Mouse (Mus musculus): ENCODE results near the gene Dcaf5.

Dcaf5 gene

DNA sequence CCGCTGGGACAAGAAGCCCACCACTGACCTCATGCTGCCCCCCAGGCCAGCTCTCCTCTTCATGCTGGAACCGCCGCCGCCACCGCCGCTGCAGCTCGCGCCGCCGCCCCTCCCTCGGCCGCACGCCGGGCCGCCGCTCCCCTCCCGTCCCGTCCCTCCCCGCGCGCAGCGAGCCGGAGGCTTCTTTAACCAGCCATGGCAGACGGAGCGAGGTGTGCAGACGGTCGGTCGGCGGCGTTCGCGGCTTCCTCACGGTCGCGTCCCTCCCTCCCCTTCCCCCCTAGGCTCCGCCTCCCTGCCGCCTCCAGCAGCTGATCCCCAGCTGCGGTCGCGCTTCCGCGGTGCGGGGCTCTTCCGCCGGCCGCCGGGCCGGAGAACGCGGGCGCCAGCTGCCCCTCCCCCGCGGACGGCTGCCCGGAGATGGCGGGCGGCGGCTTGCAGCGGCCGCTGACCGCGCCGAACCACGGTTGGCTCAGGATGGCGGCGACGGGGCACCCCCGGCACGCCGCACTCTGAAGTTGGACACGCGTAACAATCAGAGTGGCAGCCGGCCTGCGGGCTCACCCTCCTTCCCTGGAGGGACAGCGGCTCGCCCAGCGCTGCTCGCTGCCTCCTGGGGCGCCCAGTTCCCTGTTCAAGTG lies at the start of gene Dcaf5:
TSS of gene Dcaf5 (minus strand) at position 266 of the 641 bp plus-strand sequence.
- DNase-seq (ENCODE audit: low read depth, low spot score), result peak; percentile 96

DNA sequence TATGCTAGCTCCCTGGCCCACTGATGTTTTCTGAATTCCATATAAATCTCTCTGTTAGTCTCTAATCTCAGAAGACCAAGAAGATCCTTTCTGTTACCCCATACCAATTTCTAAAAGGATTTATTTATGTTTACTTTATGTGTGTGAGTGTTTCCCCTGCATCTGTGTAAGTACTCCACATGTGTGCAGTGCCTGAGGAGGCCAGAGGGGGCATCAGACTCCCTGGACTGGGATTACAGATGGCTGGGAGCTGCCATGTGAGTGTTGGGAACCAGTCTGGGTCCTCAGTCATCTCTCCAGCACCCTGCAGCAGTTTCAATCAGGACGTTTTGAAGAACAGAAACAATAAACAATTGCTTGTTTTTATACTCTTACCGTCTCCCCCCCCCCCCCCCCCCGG lies 47.0 kb upstream of the Dcaf5 start:
- no peak for DNase-seq (ENCODE audit: low read depth, low spot score)

DNA sequence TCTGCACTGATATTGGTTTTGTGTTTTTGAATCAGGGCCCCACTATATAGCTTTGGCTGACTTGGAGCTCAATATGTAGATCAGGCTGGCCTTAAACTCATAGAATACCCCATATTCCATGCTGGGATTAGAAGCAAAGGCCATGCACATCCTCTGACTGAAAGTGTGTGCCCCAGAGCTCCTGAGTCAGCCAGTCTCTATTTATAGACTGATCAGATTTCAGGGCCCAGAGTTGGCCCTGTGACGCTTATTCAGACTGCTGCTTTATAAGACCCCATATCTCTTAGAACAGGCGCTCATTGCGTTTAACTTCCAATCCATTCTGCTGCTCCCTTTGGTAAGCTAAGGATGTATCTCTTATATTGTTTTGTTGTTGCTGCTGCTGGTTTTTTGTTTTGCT lies 43.6 kb upstream of the Dcaf5 start:
- no peak for DNase-seq (ENCODE audit: low read depth, low spot score)

DNA sequence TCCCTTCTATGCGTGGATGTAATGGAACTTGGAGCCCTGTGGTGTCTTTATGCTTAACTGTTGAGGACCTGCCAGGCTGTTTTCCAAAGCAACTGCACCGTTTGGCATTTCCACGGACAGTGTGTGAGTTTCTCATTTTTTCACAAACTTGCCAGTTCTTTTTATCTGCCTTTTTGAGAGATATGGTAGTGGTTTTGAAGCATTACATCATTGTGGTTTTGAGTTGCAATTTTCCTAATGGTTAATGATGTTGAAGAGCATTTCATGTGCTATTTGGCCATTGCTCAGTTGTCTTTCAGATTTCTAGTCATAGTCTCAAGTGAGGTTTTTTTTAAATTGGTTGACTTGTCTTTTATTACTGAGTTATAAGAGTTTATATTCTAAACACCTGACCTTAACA lies 37.3 kb upstream of the Dcaf5 start:
- DNase-seq (ENCODE audit: low read depth, low spot score), result no peak

DNA sequence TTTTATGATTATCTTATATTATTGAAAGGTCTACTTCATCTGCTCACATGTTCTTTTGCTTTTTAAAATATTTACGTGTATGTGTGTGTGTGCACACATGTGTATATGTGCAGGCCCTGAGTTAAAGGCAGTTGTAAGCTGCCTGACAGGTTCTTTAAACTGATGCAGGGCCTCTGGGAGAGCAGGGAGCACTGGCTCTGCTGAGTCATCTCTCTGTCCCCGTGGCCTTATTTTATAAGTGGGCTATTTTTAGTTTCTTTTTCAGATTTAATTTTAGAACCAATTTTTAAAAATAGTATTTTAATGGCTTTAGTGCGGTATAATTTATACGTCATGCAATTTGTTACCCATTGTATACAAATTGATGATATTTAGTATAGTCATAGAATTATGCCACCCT lies 35.5 kb upstream of the Dcaf5 start:
- DNase-seq (ENCODE audit: low read depth, low spot score), result peak; percentile 26

DNA sequence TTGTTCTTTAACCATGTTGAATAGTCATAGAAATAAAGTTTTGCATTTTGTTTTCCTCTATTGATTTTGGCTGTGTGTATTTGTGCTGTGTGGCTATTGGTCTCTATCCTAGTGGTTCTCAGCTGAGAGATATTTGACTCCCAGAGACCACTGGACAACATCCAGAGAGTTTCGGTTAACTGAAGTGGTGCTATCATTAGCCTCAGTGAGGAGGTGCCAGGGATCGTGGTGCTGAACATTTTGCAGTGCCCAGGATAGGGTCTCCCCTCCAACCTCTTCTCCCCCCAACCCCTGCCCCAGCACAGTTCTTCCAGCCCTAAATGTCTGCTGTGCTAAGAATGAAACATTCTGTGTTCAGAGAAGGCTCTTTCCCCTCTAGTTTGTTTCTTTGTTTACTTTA lies 33.8 kb upstream of the Dcaf5 start:
- no peak for DNase-seq (ENCODE audit: low read depth, low spot score)

DNA sequence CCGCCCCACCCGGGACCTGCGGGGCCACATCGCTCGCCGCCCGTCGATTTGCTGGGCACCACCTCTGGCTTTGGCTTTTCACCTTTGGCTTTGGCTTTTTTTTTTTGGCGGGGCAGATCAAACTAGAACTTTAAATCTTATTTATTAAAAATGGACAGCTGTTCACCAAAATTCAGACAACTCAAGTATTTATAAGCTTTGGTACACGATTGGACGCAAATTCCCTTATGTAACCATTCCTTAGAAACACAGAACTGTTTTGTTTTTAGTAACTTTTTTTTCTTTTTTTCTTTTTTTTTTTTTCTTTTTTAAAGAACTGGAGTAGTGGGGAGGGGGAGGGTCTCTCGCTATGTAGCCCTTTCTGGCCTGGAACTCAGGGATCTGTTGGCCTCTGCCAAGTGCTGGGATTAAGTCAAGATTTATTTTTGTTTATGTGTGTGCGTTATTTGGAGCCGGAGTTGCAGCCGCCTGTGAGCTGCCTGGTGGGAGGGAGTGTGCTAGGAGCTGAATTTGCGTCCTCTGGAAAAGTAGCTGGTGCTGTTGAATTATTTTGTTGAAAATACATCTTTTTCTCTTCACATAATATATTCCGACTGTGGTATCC lies 27.4 kb upstream of the Dcaf5 start:
- peak; percentile 51 for DNase-seq (ENCODE audit: low read depth, low spot score)

DNA sequence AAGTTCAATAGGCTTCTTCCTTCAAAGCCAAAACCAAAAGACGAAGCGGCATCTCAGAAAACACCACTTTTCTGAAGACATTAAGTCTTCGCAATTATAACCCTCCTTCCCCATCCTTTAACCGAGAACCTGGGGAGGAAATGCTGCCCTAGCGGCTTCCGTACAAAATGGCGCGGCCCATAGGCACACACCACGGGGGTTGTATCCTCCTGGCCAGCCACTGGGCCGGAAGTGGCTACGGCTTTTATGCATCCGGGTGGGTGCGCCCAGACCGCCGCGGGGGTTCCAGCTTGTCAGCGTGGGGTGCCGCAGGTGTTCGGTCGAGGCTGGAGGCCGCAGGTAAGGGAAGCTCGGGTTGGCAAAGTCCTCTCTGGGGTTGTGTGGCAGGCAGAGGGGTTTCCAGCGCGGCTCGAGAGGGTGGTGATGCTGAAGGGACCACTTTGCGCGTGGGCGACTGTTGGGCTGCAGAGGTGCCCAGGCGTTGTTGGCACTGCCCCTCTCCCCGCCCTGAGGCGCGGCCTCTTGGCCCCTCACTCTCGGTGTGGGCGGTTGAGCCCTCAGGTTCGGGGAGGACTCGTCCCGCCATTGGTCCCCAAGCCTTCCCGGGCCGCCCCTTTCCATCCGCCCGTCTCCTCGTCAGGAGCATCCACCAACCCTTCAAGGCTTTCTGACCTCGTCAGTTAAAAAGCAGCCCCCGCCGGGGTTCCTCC lies 26.7 kb upstream of the Dcaf5 start, which contains the start of gene Exd2:
TSS of gene Exd2 (plus strand) at position 154 of the 710 bp plus-strand sequence.
- DNase-seq (ENCODE audit: low read depth, low spot score), result peak; percentile 98

DNA sequence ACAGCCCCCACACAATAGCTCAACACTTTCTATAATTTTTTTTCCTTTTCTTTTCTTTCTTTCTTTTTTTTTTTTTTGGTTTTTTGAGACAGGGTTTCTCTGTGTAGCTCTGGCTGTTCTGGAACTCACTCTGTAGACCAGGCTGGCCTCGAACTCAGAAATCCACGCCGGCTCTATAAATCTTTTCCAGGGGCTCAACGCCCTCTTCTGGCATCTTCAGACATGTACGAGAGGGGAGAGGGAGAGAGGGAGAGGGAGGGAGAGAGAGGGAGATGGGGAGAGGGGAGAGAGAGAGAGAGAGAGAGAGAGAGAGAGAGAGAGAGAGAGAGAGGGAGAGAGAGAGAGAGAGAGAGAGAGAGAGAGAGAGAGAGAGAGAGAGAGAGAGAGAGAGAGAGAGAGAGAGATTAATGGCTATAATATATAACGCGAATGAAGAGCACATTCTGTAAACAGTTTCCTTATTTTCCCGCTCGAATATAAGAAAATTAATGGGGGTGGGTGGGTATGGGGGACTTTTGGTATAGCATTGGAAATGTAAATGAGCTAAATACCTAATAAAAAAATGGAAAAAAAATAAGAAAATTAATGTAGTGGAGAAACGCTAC lies 26.0 kb upstream of the Dcaf5 start:
- peak; percentile 77 for DNase-seq (ENCODE audit: low read depth, low spot score)

DNA sequence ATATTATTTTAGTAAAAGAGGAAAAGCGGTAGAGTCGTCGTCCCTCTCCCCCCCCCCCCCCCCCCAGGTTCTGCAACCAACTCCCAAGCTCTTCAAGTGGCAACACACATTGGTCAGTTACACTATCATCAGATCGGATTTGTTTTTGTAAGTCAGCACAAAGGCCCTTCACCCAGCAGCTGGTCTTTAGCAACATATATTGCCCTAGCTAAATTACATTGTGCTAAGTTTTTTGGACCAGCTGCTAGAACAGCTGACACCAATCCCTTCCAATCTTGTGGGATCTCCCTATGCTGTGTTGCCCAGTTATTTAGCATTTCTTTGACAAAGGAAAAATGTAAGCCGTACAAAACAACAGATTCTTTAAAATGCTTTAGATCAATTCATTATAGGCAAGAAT lies 21.6 kb upstream of the Dcaf5 start:
- DNase-seq (ENCODE audit: low read depth, low spot score), result no peak

DNA sequence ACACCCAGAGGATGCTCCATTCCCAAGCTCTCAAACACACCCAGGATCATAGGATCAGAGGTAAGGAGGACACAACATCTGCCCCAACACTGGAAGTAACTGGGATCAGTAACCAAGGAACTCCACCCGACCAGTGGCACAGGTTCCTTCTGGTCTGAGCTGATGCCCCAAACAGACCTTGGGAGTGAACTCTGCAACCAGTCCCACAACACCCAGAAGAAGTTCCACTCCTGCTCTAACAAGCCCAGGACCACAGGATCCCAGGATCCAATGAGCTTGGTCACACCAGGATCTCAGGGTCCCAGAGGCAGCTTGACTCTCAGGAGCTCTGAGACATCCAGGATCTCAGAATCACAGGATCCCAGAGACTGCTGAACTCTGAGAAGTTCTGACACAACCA lies 17.1 kb upstream of the Dcaf5 start:
- DNase-seq (ENCODE audit: low read depth, low spot score), result no peak

DNA sequence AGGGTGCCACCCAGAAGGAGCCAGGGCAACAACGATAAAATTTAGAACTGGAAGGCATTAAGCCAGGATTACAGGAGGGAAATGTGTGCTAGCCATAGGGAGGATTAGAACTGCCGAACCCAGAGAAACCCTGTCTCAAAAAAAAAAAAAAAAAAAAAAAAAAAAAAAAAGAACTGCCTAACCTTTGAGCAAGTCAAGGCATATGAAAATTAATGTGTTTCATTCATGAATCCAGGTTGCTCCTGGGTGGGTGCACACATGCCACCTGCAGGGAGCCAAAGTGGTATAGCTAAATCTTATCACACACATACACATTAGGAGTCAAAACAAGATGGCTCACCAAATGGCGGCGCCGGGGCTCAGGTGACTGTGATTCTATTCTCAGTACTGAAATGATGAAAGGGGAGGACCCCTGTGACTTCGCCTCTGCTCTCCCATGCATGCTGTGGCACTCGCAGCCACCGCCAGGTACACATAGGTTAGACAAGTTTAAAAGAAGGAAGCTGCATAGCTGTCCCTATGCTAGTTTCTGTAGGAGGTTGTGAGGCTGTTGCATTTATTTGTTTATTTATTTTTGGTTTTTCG lies 8.2 kb upstream of the Dcaf5 start:
- no peak for DNase-seq (ENCODE audit: low read depth, low spot score)

DNA sequence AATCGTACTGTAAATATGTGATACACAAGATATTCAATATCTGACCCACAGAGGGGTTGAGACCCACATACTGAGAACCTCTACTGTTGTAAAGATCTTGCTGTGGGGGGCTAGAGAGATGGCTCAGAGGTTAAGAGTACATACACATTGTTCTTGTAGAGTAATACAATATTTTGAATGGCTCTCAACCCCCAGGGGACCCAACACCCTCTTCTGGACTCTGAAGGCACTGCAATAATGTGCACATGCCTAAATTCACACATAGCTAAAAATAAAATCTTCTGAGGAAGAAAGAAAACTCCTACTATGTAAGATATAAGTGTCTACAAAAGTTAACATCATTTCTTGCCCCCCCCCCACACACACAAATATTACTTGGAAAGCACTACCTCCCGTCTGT lies 4.6 kb upstream of the Dcaf5 start:
- DNase-seq (ENCODE audit: low read depth, low spot score), result no peak

DNA sequence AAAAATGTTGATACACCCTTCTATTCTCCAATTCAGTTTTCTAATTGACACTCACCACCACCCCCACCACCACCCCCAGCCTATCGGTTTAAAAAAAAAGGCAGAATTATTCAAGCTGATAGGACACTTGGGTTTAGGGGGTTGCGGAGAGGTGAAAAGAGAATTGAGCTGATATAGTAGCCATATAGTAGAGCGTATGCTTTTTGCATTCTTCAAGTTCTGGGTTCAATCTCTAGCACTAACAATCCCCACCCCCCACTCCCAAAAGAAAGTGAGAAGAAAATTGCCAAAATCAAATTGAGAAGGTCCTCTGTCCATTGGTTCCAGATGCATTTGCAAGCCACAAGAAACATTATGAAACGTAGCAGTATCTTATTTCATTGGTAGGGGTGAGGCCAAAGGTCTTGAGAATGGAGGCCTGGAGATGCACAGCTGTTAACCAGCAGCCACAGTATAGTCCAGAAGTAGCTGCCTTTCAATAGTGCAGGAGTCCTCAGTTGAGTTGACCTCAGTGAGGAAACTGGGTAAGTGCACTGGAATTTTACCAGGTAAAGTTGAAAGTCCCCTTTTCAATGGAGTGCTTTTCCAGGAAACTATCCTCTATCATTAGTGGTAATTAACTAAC lies 762 bp upstream of the Dcaf5 start:
- DNase-seq (ENCODE audit: low read depth, low spot score), result no peak

DNA sequence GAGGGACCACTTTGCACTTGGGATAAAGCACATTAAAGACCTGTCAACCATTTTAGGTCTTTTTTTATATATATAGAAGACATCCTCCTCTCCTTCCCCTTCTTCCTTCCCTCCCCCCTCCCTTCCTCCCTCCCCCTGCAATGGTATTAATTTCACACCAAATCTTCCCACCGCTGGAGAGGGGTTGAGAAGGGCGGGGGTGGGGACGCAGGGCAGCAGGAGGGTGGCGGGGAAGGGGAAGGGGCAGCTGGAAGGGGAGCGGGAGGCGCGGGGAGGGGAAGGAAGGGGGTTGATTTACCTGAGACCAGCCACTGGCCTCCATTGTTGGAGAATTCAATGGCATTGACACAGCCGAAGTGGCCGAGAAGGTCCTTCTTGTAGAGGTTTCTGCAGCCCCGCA lies 514 bp downstream of the Dcaf5 start:
- DNase-seq (ENCODE audit: low read depth, low spot score), result peak; percentile 41

DNA sequence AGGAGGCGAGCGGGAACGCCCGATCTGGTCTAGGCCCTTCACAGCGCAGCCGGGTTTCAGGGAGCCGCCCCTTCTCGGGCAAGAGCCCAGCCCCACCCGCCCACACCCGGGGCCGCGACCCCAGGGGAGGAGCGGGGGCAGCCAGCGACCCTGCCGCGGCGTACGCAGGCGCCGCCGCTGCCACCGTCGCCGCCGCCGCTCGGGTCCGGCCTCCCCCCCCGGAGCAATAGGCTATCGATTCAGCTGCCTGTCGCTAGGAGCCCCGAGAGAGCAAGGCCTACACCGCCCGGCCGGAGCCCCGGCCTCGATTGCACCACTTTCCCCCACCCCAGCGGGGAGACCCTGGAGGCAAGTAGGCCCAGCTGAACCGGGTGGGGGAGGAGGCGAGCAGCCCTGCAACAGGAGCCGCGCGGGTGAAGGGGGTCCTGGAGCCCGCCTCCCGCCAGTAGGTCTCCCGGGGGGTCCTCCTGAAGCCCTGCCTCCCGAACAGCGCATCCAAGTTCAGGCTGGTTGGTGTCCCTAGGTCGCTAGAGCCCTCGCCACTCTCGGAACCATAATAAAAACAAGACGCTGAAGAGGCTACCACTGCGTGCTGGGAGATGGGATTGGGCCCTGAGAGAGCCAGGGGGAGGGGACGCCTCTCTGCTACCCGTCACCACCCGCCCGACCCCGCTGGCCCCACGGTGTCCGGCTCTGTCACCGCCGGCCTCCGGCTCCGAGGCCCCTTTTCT lies 1.3 kb downstream of the Dcaf5 start:
- peak; percentile 85 for DNase-seq (ENCODE audit: low read depth, low spot score)

DNA sequence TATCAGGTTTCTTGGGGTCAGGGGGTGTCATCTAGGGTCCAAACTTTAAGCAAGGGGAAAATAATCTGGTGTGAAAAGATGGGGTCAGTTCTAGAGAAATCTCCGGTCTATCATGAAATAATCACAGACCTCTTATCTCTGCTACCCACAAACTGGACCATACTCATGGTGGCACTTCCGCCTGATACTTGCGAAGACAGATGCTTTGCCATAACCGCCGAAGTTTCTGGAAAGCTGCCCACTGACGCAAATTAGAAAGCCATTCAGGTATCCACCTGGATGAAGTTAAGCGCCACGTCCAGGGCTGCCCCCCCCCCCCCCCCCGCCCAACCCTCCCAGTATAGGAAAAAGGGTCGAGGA lies 1.8 kb downstream of the Dcaf5 start:
- peak; percentile 60 for DNase-seq (ENCODE audit: low read depth, low spot score)

DNA sequence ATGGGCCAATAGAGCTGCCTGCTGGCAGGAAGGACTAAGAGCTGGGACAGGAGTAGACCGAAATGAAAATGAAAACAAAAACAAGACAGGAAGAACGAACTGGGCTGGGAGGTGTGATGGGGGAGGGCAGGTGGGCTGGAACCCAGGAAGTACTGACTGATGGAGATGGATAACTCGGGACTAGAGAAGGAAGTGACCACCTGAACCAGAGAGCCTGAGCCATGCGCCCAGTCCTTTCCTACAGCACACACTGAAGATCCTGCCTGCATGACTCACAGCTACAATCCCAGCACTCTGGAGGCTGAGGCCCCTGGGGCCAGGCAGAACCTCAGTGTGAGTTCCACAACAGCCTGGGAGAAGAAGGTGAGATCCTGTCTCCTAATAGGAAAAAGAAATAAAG lies 3.1 kb downstream of the Dcaf5 start:
- DNase-seq (ENCODE audit: low read depth, low spot score), result peak; percentile 24

DNA sequence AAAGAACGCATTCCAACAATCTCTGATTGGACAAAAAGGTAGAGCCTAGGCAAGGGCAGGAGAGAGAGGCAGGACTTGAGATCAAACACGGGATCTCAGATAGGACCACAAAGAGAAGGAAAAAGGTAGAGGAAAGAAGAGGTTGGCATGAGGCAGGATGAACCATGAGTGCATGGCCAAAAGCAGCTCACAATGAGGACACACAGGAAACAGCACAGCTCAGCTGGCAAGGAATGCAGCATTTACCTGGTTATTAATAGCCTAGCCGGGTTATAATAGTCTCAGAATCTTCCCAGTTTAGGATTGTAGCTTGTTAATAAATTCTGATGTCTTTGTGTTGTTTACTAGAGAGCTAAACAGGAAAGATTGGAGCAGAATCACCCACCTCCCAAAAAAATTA lies 8.7 kb downstream of the Dcaf5 start:
- peak; percentile 63 for DNase-seq (ENCODE audit: low read depth, low spot score)

DNA sequence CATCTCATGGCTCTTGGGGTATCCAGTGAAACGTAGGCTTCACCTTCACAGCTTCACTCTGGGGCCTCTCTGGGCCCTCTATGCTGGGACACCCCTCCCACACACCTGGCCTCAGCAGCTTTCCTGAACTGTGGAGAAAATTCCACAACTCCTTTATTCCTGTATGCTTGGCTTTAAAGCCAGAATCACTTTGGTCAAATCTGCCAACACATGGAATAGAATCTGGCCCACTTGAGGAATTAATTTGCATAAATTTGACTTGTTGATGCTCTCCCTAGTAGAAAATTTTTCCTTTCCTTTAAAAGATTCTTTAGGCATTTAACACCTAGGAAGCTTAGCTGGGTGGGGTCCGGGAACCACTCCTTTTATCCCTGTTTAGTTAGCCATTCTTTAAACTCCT lies 21.3 kb downstream of the Dcaf5 start:
- DNase-seq (ENCODE audit: low read depth, low spot score), result peak; percentile 61

DNA sequence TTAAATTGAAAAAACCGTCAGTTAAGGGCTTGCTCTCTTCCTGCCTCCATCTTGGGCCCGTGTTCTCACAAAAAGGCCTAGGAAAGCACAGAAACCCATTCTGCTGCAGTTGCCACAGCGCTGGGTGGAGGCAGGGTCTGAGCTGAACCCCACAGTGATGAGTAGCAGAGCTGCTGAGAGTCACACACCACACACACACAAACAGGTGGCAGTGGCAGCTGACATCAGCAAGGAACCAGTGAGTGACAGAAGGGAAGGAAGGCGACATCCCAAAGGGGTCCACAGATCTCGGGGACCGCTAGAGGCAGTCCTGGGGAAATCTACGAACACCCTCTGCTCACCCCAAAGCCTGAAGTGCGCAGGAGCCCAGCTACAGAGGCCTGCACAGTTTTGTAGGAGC lies 25.5 kb downstream of the Dcaf5 start:
- DNase-seq (ENCODE audit: low read depth, low spot score), result peak; percentile 43

Data from brain, adult 2 months (tissue).